Mouse (Mus musculus) heart, postnatal 10 days (tissue): ENCODE measurements around the gene Cnn2. TPM values are rescaled to one million over a fixed set of nuclear protein-coding genes. Genes with fewer than 3 reads are reported as not detected.

ENCODE experiments used
- DNase-seq, 2 experiments: peaks; one replicate each; pipeline ENCODE4 v3.0.0; 2021
- intact Hi-C: fragments of 180-260 bp; cut with DNase I; formaldehyde crosslinking; loops from one replicate; pipeline ENCODE4 v1.15.1; 2025
- total RNA-seq, 2 experiments: library from RNA; stranded (reverse); gene quantifications; 2 replicates each; pipeline ENCODE4 v1.2.3; 2021

The Cnn2 gene
- total RNA-seq, 2 experiments from 2014 or later = 60.3 to 65.6 TPM

- intact Hi-C loops = no loop called here
- DNase-seq = peak in 1 of 2 experiments; percentile 52
These were observed 28.1 kb downstream of the Cnn2 start, which contains the start of gene Arhgap45 for GRCm38 (mm10) chr10:80016511-80016910. TSS of gene Arhgap45 (plus strand) at chr10:80016653.

GRCm38 (mm10) chr10:80016931-80017330 lies 28.5 kb downstream of the Cnn2 start:
- DNase-seq = no peak

GRCm38 (mm10) chr10:80017361-80017760 lies 29.0 kb downstream of the Cnn2 start:
- intact Hi-C loops = no loop called here
- DNase-seq = peak in 1 of 2 experiments; percentile 58

More at GRCm38 (mm10) chr10:80016931-80017330, 28.5 kb downstream of the Cnn2 start:
- intact Hi-C loops = no loop called here

GRCm38 (mm10) chr10:80017771-80018170 lies 29.4 kb downstream of the Cnn2 start:
- intact Hi-C loops = no loop called here
- no peak for DNase-seq

- intact Hi-C loops = no loop called here
- DNase-seq = peak; percentile 52 to 55
These were observed 30.4 kb downstream of the Cnn2 start for GRCm38 (mm10) chr10:80018739-80019297.

GRCm38 (mm10) chr10:80019471-80020131 lies 31.2 kb downstream of the Cnn2 start:
- DNase-seq = peak; percentile 44 to 49
- intact Hi-C loops = no loop called here

GRCm38 (mm10) chr10:80020191-80020590 lies 31.8 kb downstream of the Cnn2 start:
- intact Hi-C loops = no loop called here

GRCm38 (mm10) chr10:80020603-80021319 lies 32.4 kb downstream of the Cnn2 start:
- no peak for DNase-seq
- intact Hi-C loops = no loop called here

More at GRCm38 (mm10) chr10:80020191-80020590, 31.8 kb downstream of the Cnn2 start:
- no peak for DNase-seq

GRCm38 (mm10) chr10:80021320-80021641 lies 32.9 kb downstream of the Cnn2 start:
- intact Hi-C loops = no loop called here
- DNase-seq = no peak

- no peak for DNase-seq
- intact Hi-C loops = no loop called here
These were observed 33.8 kb downstream of the Cnn2 start for GRCm38 (mm10) chr10:80022164-80022563.

- intact Hi-C loops = no loop called here
- no peak for DNase-seq
These were observed 34.4 kb downstream of the Cnn2 start for GRCm38 (mm10) chr10:80022806-80023205.

- intact Hi-C loops = no loop called here
- no peak for DNase-seq
These were observed 35.4 kb downstream of the Cnn2 start for GRCm38 (mm10) chr10:80023758-80024157.

- DNase-seq = no peak
- intact Hi-C loops = no loop called here
These were observed 36.1 kb downstream of the Cnn2 start for GRCm38 (mm10) chr10:80024229-80025043.

- intact Hi-C loops = no loop called here
These were observed 36.6 kb downstream of the Cnn2 start for GRCm38 (mm10) chr10:80025044-80025347.

GRCm38 (mm10) chr10:80025463-80025862 lies 37.1 kb downstream of the Cnn2 start:
- intact Hi-C loops = no loop called here
- DNase-seq = no peak

More at GRCm38 (mm10) chr10:80025044-80025347, 36.6 kb downstream of the Cnn2 start:
- DNase-seq = no peak

- no peak for DNase-seq
These were observed 37.5 kb downstream of the Cnn2 start for GRCm38 (mm10) chr10:80025889-80026288.

GRCm38 (mm10) chr10:80027681-80028520 lies 39.5 kb downstream of the Cnn2 start:
- DNase-seq = no peak
- intact Hi-C loops = no loop called here

More at GRCm38 (mm10) chr10:80025889-80026288, 37.5 kb downstream of the Cnn2 start:
- intact Hi-C loops = no loop called here

- intact Hi-C loops = no loop called here
- DNase-seq = no peak
These were observed 40.1 kb downstream of the Cnn2 start for GRCm38 (mm10) chr10:80028521-80028846.

GRCm38 (mm10) chr10:80030191-80030590 lies 41.8 kb downstream of the Cnn2 start:
- intact Hi-C loops = loop anchor here (5.0 kb wide), 1 partner anchor 82 kb away; no protein-coding TSS in a partner anchor
- no peak for DNase-seq

- no peak for DNase-seq
- intact Hi-C loops = loop anchor here (5.0 kb wide), 1 partner anchor 82 kb away; no protein-coding TSS in a partner anchor
These were observed 42.4 kb downstream of the Cnn2 start for GRCm38 (mm10) chr10:80030736-80031135.
